Mouse (Mus musculus) CD4-positive, CD25-positive, alpha-beta regulatory T cell, adult 2 months (primary cell): Measurements from ENCODE around the gene Pigw.
A peak's percentile ranks its signal among the peaks of the same experiment; 100 is the strongest.
"Not testable (repeated sequence)": the region's sequence is repeated elsewhere in the genome, so short reads cannot be mapped to it uniquely, and the experiment has no call there.

Experiments used
- DNase-seq: peaks from one replicate; pipeline ENCODE4 v3.0.0-alpha.2; 2012; ENCODE audit warnings: low read depth, low spot score

The Pigw gene

DNA sequence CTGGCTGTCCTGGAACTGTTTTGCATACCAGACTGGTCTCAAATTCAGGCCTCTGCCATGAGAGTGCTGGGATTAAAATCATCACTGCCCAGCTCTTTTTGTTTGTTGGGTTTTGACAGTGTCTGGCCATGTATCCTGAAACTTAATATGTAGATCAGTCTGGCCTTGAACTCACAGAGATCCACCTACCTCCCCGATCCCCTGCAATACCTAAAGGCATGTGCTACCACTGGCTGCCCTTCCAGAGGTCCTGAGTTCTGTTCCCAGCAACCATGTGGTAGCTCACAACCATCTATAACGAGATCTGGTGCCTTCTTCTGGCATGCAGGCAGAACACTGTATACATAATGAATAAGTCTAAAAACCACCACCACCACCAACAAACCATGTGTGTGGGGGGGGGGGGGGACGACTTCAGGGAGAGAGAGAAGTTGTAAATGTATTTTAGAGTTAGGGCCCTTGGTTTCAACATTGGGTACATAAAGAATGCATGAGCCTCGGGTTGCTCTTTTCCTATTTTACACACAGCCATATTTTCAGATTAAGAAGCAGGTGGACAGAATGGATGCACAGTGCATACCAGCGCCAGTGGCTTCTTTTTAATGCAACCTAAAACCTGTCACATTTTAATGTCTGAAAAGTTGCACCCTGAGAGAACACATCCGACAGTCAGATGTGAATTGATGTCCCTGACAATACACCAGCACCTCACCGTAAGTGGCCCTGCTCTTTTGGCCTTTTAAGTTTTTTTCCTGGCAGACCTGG, 896 bp downstream of the Pigw start:
- DNase-seq, result no peak

GRCm38 (mm10) chr11:84876020-84876419, 4.1 kb downstream of the Pigw start:
- not testable (repeated sequence) for DNase-seq

DNA sequence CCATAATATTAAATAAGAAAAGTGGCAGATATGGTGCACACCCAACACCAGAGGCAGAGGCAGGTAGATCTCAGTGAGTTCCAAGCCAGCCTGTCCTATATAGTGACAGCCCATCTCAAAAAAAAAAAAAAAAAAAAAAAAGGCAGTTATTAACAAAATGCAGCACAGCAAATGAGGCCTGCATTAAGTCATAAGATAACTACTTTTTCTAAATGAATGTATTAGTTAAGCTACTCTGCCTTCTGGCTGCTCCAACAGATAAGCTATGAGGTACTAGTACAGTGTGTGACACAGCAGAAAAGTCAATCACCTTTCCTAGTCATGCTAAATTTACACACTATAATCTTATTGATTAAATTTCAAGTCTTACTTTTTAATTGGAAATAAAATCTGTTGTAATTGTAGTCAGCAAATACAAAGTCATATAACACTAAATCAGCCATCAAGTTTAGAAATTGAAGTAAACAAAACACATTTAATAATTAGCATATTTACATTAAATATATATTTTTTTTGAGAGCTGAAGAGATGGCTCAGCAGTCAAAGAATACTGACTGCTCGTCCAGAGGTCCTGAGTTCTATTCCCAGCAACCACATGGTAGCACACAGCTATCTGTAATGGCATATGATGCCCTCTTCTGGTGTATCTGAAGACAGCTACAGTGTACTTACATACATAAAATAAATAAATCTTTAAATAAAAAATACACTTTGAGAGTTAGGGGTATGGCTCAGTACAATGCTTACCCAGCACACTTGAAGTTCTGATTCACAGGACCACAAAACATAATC, 6.8 kb downstream of the Pigw start:
- DNase-seq, result no peak

- DNase-seq, result no peak
These were observed 8.5 kb downstream of the Pigw start for GRCm38 (mm10) chr11:84871548-84872069.

- no peak for DNase-seq
These were observed 9.0 kb downstream of the Pigw start for GRCm38 (mm10) chr11:84871046-84871445.

DNA sequence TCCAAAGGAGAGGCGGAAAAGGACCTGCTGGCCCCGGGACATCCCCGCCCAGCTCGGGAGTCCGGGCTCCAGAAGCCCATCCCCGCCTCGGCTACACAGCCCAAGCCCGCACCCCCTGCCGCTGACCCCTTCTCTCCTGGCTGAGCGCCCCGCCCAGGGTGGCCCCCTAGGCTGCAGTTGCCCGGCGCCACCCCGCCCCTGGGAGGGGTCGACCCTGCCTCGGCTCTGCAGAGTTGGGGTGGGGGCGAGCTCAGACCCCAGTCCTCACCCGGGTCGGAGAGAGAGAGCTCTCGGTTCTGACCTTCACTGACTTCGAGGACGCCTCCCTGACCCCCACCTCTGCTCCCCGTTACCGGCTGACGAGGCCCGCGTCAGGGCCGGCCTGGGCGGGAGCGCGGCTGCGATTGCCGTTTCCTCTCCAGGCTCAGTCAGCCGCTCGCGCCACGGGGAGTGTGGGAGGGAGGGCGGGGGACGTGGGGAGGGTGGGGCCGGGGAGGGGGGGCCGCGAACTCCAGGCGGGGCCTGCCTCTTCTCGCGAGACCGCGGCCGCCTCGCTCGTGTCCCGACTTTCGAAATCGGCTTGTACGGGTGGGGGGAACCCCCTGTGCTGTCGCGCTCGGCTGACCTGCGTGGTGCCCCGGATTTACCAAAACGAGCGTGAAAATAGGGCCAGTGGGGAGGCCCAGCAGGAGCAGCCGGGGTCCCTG, 9.6 kb downstream of the Pigw start, which contains the start of gene Ggnbp2:
Ggnbp2 (minus strand) TSS at position 481 of the 707 bp plus-strand sequence.
- DNase-seq, result peak; percentile 97

- DNase-seq, result peak; percentile 97
These were observed 10.4 kb downstream of the Pigw start for GRCm38 (mm10) chr11:84869537-84870232.

- peak; percentile 45 for DNase-seq
These were observed 11.3 kb downstream of the Pigw start for GRCm38 (mm10) chr11:84868786-84869259.

DNA sequence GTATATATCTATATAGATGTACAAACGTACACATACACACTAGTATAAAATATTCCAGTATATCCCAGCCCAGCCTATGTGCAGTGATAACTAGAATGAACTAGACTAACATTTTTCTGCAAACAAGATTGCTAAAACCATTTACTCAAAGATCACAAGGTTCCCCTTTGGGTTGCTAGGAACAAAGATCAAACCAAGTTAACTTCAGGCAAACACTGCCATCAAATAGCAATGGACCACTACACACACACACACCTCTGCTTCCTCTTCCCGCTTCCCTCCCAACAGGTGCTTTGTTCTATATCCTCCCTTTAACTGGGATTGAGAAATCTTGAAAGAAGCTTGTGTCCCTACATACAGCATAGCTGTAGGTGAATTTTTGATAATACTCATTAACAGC, 12.5 kb downstream of the Pigw start:
- DNase-seq, result no peak

GRCm38 (mm10) chr11:84865268-84865667, 14.8 kb downstream of the Pigw start:
- no peak for DNase-seq

DNA sequence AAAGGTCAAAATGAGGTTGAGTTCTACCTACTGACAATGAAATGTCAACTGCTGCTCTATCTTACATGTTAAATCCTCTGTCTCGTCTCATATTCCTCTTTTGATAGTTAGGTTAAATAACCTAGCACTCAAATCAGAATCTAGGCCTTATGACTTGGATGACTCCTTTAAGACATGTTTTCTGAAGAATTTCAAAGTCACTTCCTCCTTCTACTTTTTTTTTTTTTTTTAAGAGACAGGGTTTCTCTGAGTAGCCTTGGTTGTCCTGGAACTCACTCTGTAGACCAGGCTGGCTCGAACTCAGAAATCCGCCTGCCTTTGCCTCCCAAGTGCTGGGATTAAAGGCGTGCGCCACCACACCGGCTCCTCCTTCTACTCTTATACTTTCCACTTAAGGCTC, 24.8 kb downstream of the Pigw start:
- no peak for DNase-seq

GRCm38 (mm10) chr11:84847475-84848090, 32.5 kb downstream of the Pigw start:
- no peak for DNase-seq

GRCm38 (mm10) chr11:84846741-84847474, 33.2 kb downstream of the Pigw start:
- DNase-seq, result no peak

DNA sequence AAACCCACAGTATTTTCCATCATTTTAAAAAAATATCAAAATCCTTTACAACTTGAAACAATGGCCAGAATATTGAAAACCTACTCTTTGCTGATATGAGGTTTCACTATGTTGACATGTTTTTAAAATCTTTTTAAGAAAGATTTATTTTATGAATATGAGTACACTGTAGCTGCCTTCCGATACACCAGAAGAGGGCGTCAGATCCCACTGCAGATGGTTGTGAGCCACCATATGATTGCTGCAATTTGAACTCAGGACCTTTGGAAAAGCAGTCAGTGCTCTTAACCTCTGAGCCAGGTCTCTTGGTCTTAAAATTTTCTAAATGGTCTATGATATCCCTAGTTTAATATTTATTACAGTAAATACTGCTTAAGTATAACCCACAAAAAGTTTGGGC, 40.8 kb downstream of the Pigw start:
- DNase-seq, result peak; percentile 52

- DNase-seq, result peak; percentile 41
These were observed 50.6 kb downstream of the Pigw start for GRCm38 (mm10) chr11:84829495-84829894.

DNA sequence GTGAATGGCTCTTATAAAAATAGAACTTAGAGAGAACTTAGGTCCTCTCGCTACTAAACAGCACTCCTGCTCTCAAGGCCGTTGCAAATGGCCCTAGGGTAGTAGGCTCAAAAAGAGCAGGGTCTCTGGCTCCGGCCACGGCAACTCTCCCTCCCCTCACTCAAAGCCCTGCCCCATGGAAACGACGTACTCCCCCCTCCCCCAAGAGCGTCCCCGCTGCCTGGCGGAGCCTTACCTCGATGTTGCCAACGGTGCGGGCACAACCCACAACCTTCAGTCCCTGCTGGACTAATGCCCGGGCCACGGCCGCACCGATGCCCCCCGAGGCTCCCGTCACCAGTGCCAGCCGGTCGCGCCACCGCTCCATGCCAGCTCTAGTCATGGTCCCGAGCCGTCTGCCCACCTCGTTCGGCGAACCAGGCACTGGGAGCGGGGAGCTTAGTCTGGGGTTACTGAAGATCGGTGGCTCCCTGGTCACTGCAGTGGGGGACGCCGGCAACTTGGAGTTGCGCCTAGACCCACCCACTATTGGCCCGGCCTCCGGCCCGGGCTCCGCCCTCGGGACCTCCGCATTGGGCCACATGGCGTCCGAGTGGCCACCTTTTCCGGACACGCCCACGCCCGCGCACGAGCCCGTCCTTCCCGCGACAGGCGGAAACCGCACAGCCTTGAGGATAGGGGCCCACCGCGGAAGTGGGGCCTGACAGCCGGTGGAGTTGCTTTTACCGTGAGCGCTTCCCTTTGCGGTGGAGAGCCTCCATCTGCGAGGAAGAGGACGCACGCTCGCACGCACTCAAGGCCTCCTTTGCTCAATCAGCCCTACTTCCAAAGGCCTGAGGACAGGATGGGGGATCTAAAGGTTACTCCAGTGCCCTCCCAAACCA, 51.3 kb downstream of the Pigw start, which contains the start of gene Dhrs11:
Dhrs11 (minus strand) TSS at position 479 of the 884 bp plus-strand sequence.
- peak; percentile 86 for DNase-seq

DNA sequence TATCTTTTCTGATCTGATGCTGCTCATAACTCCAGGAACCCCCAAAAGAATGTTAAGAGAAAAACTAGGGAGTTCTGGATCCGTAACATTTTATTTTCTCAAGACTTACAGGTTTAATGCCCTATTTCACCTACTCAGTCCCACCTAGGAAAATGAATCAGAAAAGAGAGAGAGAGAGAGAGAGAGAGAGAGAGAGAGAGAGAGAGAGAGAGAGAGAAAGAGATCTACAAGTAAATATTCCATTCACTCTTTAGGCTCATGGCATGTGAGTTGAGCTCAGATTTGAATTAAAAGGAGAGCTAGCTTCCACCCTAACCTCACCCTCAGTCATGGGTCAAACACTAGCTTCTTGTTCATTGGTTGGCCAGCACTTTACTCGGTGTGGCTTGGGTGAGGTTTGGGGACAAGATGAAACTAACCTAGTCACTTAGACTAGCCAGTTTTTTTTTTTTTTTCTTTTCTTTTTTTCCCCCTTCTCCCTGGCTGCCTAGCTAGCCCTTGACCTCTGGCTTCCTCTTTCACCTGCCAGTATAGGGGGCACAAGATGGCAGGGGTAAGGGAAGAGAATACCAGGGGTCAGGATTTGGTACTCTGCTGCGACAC, 52.1 kb downstream of the Pigw start:
- DNase-seq, result no peak

GRCm38 (mm10) chr11:84827492-84827891, 52.6 kb downstream of the Pigw start:
- DNase-seq, result no peak
